Mouse (Mus musculus) olfactory bulb, adult 2 months (tissue): ENCODE data around the gene Trpm3.

Experiments used
- CTCF ChIP-seq: fragments of 200-500 bp; IDR thresholded peaks from 2 replicates; pipeline ENCODE4 v1.5.1; 2012; ENCODE audit warnings: low read depth, mild to moderate bottlenecking, low read length, moderate library complexity; ENCODE audit not compliant: insufficient read depth
- POLR2A ChIP-seq: fragments of 200-500 bp; IDR thresholded peaks from 2 replicates; pipeline ENCODE4 v1.6.1; 2012; ENCODE audit warnings: mild to moderate bottlenecking, low read depth, low read length, moderate library complexity; ENCODE audit not compliant: insufficient read depth

GRCm38 (mm10) chr19:22922871-22923670, 784.2 kb downstream of the Trpm3 start:
- no peak for TF ChIP-seq CTCF
- TF ChIP-seq POLR2A: no peak
